Mouse (Mus musculus): ENCODE results near the gene Bicc1. TPM values are rescaled to one million over a fixed set of nuclear protein-coding genes. Genes with fewer than 3 reads are reported as not detected.

The Bicc1 gene
- polyA plus RNA-seq, 1 experiment, result not detected

DNA sequence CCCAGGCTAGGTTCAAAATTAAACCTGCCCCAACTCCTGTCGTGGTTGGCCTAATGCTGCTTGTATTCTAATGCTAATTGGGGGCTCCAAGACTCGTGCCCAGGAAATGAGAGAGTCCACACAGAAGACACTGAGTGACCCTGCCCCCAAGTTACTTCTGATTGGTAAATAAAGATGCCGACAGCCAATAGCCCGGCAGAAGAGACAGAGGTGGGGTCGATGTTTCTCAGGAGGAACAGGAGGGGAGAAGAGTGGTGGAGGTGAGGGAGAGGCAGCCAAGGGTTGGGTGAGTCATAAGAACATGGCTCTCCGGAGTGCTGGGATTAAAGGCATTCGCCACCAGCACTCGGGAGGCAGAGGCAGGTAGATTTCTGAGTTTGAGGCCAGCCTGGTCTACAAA is 16.8 kb upstream of the Bicc1 start:
- no peak for TF ChIP-seq GATA1 (IDR thresholded peaks at IDR 0.05; ENCODE audit: low read length)

DNA sequence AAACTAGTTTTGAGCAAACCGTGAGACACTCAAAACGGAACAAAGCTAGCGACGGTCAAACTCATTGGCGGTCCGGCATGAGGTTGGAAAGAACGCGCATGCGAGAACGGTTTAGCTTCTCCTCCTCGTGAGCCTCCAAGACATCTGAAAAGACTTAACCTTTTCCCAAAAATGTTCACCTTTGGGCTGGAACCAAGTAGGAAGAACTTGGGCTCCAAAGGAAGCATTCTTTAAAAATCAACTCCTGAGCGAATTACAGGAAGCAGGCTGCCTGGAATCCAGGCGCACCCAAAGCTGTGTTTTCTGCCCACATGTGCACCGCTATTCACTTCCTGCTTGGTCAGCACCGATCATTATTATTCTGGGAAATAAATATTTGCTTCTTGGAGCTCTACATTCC is 15.8 kb upstream of the Bicc1 start:
- TF ChIP-seq GATA1 (IDR thresholded peaks at IDR 0.05; ENCODE audit: low read length), result no peak

DNA sequence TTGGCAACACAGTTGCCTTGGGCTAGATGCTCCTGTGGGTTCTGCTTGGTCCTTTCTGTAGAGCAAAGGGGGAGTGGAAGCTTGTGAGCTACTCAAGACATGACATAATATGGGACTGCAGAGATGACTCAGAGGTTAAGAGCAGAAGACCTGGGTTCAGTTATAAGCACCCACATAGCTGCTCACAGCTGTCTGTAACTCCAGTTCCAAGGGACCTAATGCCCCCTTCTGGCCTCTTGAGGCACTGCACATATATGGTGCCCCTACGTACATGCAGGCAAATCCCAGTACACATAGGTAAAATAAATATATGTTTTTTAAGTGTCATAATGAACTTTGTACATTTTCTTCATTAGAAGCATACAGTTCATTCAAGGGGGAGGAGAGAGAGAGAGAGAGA is 11.9 kb upstream of the Bicc1 start:
- TF ChIP-seq GATA1 (IDR thresholded peaks at IDR 0.05; ENCODE audit: low read length), result no peak

GRCm38 (mm10) chr10:71170771-71171170 is 11.3 kb upstream of the Bicc1 start:
- no peak for TF ChIP-seq GATA1 (IDR thresholded peaks at IDR 0.05; ENCODE audit: low read length)

- TF ChIP-seq GATA1 (IDR thresholded peaks at IDR 0.05; ENCODE audit: low read length), result no peak
Observed at GRCm38 (mm10) chr10:71169811-71170210, 10.3 kb upstream of the Bicc1 start.

- TF ChIP-seq GATA1 (IDR thresholded peaks at IDR 0.05; ENCODE audit: low read length), result no peak
Observed at GRCm38 (mm10) chr10:71169171-71169570, 9.7 kb upstream of the Bicc1 start.

DNA sequence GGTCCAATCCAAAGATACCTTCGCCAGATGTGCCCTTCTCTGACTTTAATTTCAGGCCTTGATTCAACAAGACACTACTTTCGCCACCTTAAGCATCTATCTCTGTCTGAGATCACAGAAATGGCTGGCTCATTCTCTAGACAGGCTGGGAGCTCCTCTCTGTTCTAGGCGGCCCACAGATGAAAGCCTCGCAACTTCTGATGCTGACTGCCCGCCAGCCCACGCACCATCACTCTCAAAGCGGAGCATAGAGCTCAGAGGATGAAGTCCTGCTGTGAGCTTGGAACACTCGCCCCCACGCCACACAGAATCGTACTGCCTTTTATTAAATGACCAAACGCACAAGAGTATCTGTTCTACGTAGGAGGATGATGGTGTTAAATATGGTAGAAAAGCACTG is 949 bp upstream of the Bicc1 start:
- TF ChIP-seq GATA1 (IDR thresholded peaks at IDR 0.05; ENCODE audit: low read length), result no peak

- TF ChIP-seq GATA1 (IDR thresholded peaks at IDR 0.05; ENCODE audit: low read length), result no peak
Observed at GRCm38 (mm10) chr10:71158940-71159675, 392 bp downstream of the Bicc1 start.

GRCm38 (mm10) chr10:71156569-71156968 is 2.9 kb downstream of the Bicc1 start:
- TF ChIP-seq GATA1 (IDR thresholded peaks at IDR 0.05; ENCODE audit: low read length), result no peak

- no peak for TF ChIP-seq GATA1 (IDR thresholded peaks at IDR 0.05; ENCODE audit: low read length)
Observed at GRCm38 (mm10) chr10:71153610-71154009, 5.9 kb downstream of the Bicc1 start.

DNA sequence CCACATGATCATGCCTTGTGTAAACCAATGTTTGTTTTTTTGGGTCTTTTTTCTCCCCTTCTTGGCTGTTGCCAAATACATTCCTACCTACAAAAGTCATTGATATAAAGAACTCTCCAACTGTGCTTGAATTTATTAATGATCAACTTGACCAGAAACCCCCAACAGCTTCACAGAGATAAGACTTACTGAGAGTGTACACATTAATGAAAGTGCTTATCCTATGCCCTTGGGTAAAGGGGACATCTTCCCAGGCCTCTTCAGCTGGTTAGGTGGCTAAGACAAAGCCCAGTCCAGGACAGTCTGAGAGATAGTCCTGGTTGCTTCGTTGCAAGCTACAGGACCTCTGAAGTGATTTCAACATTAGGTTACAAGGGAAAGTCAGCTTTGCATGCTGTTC is 6.4 kb downstream of the Bicc1 start:
- TF ChIP-seq GATA1 (IDR thresholded peaks at IDR 0.05; ENCODE audit: low read length), result no peak

- no peak for TF ChIP-seq GATA1 (IDR thresholded peaks at IDR 0.05; ENCODE audit: low read length)
Observed at GRCm38 (mm10) chr10:71150486-71150885, 9.0 kb downstream of the Bicc1 start.

GRCm38 (mm10) chr10:71148951-71149603 is 10.4 kb downstream of the Bicc1 start:
- TF ChIP-seq GATA1 (IDR thresholded peaks at IDR 0.05; ENCODE audit: low read length), result no peak

GRCm38 (mm10) chr10:71148226-71148625 is 11.3 kb downstream of the Bicc1 start:
- TF ChIP-seq GATA1 (IDR thresholded peaks at IDR 0.05; ENCODE audit: low read length), result no peak

GRCm38 (mm10) chr10:71146681-71147615 is 12.6 kb downstream of the Bicc1 start:
- TF ChIP-seq GATA1 (IDR thresholded peaks at IDR 0.05; ENCODE audit: low read length), result no peak

DNA sequence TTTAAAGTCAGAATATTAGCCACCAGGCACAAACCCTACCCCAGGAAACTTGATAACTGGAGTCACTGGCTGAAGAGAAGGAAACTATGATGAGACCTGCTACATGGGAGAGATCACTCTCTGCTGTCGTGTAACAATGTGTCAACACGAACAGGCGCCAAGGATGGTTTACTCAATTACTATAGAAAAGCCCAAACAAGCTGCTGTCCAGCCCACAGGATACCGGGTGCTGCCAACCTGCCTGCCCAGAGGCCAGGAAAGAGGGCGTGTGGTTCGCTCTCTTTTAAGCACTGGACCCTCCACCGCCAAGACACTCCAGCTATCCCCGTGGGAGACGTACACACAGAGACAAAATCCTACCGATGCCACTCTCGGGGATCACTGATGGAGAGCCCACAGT is 13.7 kb downstream of the Bicc1 start:
- no peak for TF ChIP-seq GATA1 (IDR thresholded peaks at IDR 0.05; ENCODE audit: low read length)

Measured in G1E-ER4 (cell line).